Mouse (Mus musculus) spleen, adult 2 months (tissue): ENCODE data around the gene Phyhipl.

Experiments
- CTCF ChIP-seq: fragments of 200-500 bp; IDR thresholded peaks from 2 replicates; pipeline ENCODE4 v1.5.1; 2011; ENCODE audit warnings: mild to moderate bottlenecking, inconsistent platforms; ENCODE audit not compliant: insufficient read depth, insufficient read length, insufficient replicate concordance; ENCODE audit errors: extremely low read depth
- POLR2A ChIP-seq: fragments of 200-500 bp; IDR thresholded peaks from 2 replicates; pipeline ENCODE4 v1.6.1; 2011; ENCODE audit warnings: low read depth, low read length, inconsistent platforms

DNA sequence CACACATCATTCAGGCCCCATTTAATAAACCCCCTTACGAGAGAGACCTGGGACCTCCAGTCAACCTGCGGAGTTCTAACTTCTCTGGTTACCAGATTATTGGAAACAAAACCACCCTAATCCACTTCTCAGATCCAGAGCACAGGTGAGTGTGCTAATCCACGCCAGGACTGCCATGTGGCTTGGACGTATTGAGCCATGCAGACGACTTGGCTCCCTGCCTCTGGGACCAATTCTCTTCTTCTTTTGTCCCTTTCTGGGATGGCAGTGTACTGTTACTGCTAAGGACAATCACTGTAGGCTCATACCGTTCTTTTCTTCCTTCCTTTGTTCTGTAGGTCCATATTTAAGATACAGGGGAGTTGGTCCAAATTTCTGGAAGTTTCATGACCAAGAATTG is 112.9 kb downstream of the Phyhipl start:
- TF ChIP-seq CTCF, result no peak
- no peak for TF ChIP-seq POLR2A
